Mouse (Mus musculus) hindbrain, embryonic 13.5 days (tissue): Measurements from ENCODE around the gene Ptpn13. TPM values are rescaled to one million over a fixed set of nuclear protein-coding genes. Genes with fewer than 3 reads are reported as not detected.

ENCODE experiments used
- polyA plus RNA-seq: library from polyadenylated mRNA; unstranded; fragments of >200 nt; fragmentation: Nextera tagmentation; extraction: Ambion mirVana; gene quantifications from 2 replicates; pipeline ENCODE4 v1.2.1, GENCODE M21; 2015

Ptpn13 gene
- polyA plus RNA-seq, 1 experiment from 2014 or later = 7.5 TPM

Other genes with a start within 250 kb of the Ptpn13 start
- gene Mapk10, start 213.9 kb upstream of the Ptpn13 start, polyA plus RNA-seq = 88.8 and 101 TPM in 2 replicates
- 0.30 and 0.43 TPM in 2 replicates for gene Slc10a6, start 204.2 kb downstream of the Ptpn13 start, polyA plus RNA-seq
- 0.13 and 0.26 TPM in 2 replicates for gene 1700016H13Rik, start 230.8 kb downstream of the Ptpn13 start, polyA plus RNA-seq